Mouse (Mus musculus): ENCODE data around the gene Gm49361. TPM values are rescaled to one million over a fixed set of nuclear protein-coding genes. Genes with fewer than 3 reads are reported as not detected.

Gene Gm49361
- total and polyA plus RNA-seq, 3 experiments: not detected

GRCm38 (mm10) chr14:57756094-57756493, 10.2 kb upstream of the Gm49361 start:
- in situ Hi-C loops (cut with MboI; ENCODE audit: low pct_ligation_motif_present, low pct_unique_long_range_greater_than_20kb, low sequenced_read_pairs) (no loop called here), dilution Hi-C loops (cut with MboI; ENCODE audit: extremely low pct_ligation_motif_present, extremely low pct_unique_long_range_greater_than_20kb, low sequenced_read_pairs) (no loop called here)
- H3K79me2 ChIP-seq (replicated peaks; ENCODE audit: control insufficient read depth, extremely low read depth, insufficient read depth, poor library complexity, severe bottlenecking): no peaks in the 10 kb centered on the region
- no peak overlapping the region for H3K4me3 ChIP-seq (replicated peaks in 1 of 3; ENCODE audit: low read depth in 2 of 3, low read length in 2 of 3, poor library complexity in 1 of 3)
- H3K27ac ChIP-seq (ENCODE audit: insufficient read depth, low read depth): no peak overlapping the region
- H3K9ac ChIP-seq (ENCODE audit: insufficient read depth, low read depth): no peak overlapping the region
- no peaks in the 10 kb centered on the region for H3K9me3 ChIP-seq (replicated peaks; ENCODE audit: low read length)
- H3K36me3 ChIP-seq (replicated peaks in 1 of 2; ENCODE audit: control insufficient read depth in 1 of 2, insufficient read depth in 1 of 2, low read length in 1 of 2): no peaks in the 10 kb centered on the region
- DNase-seq (ENCODE audit: extremely low read depth): no peak
- no peak overlapping the region for H3K4me2 ChIP-seq (ENCODE audit: insufficient read depth, low read depth, poor library complexity, severe bottlenecking)
- peaks cover 0 to 16% of the 10 kb centered on the region in 2 experiments; a peak in 2 of 4 replicates for H3K4me1 ChIP-seq (ENCODE audit: control insufficient read depth in 1 of 2, insufficient read depth in 2 of 2)
- TF ChIP-seq UBTF (IDR thresholded peaks at IDR 0.05; ENCODE audit: low read depth, low read length): no peak
- no peak for TF ChIP-seq CHD1 (IDR thresholded peaks at IDR 0.05; ENCODE audit: low read depth, low read length)
- no peak for TF ChIP-seq CHD2 (IDR thresholded peaks at IDR 0.05; ENCODE audit: low read length)
- no peak for TF ChIP-seq CTCF (conservative IDR thresholded peaks at IDR 0.05 in 1 of 2, IDR thresholded peaks at IDR 0.05 in 1 of 2; ENCODE audit: low read depth in 2 of 2, low read length in 2 of 2)
- TF ChIP-seq ZKSCAN1 (IDR thresholded peaks at IDR 0.05; ENCODE audit: borderline replicate concordance, low read depth, low read length): no peak
- no peak for TF ChIP-seq EP300 (IDR thresholded peaks at IDR 0.05; ENCODE audit: low read length)
- no peak for TF ChIP-seq USF1 (IDR thresholded peaks at IDR 0.05; ENCODE audit: low read depth, low read length)
- TF ChIP-seq HCFC1 (IDR thresholded peaks at IDR 0.05; ENCODE audit: low read depth, low read length): no peak
- TF ChIP-seq KAT2A (IDR thresholded peaks at IDR 0.05; ENCODE audit: insufficient replicate concordance, low read length): no peak
- TF ChIP-seq E2F4 (IDR thresholded peaks at IDR 0.05; ENCODE audit: insufficient replicate concordance, low read depth, low read length): no peak
- TF ChIP-seq TBP (conservative IDR thresholded peaks at IDR 0.05; ENCODE audit: low read depth, low read length): no peak
- TF ChIP-seq ZC3H11A (IDR thresholded peaks at IDR 0.05; ENCODE audit: low read depth, low read length): no peak
- TF ChIP-seq GABPA (IDR thresholded peaks at IDR 0.05; ENCODE audit: insufficient replicate concordance, low read depth, low read length): no peak
- TF ChIP-seq ZMIZ1 (IDR thresholded peaks at IDR 0.05; ENCODE audit: low read depth, low read length): no peak
- no peak for TF ChIP-seq MYC (IDR thresholded peaks at IDR 0.05; ENCODE audit: low read depth, low read length)
- no peak for TF ChIP-seq POLR2AphosphoS2 (IDR thresholded peaks at IDR 0.05; ENCODE audit: low read depth, low read length)
- TF ChIP-seq POLR2A (IDR thresholded peaks at IDR 0.05; ENCODE audit: low read depth, low read length): no peak
- TF ChIP-seq JUND (conservative IDR thresholded peaks at IDR 0.05; ENCODE audit: low read depth, low read length): no peak
- TF ChIP-seq RAD21 (IDR thresholded peaks at IDR 0.05; ENCODE audit: low read depth, low read length): no peak
- H3K27me3 ChIP-seq (replicated peaks): no peaks in the 10 kb centered on the region

DNA sequence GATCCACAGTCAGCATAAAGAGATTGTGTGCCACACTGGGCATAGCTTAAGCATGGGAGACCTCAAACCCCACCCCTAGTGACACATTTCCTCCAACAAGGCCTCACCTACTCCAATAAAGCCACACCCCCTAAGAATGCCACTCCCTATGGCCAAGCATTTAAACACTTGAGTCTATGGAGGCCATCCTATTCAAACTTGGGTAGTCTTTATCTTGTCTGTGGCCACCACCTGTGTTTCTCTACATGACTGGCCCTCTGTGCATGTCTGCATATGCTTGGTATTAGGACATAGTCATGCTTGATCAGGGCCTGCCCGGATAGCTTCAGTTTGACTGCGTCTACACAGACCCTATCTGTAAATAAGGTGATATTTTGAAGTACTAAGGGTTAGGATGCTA, 9.8 kb upstream of the Gm49361 start:
- no peaks in the 10 kb centered on the region for H3K36me3 ChIP-seq (replicated peaks in 1 of 2; ENCODE audit: control insufficient read depth in 1 of 2, insufficient read depth in 1 of 2, low read length in 1 of 2)
- no peak overlapping the region for H3K27ac ChIP-seq (ENCODE audit: insufficient read depth, low read depth)
- no peak for DNase-seq (ENCODE audit: extremely low read depth)
- dilution Hi-C loops (cut with MboI; ENCODE audit: extremely low pct_ligation_motif_present, extremely low pct_unique_long_range_greater_than_20kb, low sequenced_read_pairs): no loop called here
- no peaks in the 10 kb centered on the region for H3K9me3 ChIP-seq (replicated peaks; ENCODE audit: low read length)
- no peak overlapping the region for H3K4me2 ChIP-seq (ENCODE audit: insufficient read depth, low read depth, poor library complexity, severe bottlenecking)
- no peak overlapping the region for H3K4me3 ChIP-seq (replicated peaks in 1 of 3; ENCODE audit: low read depth in 2 of 3, low read length in 2 of 3, poor library complexity in 1 of 3)
- TF ChIP-seq KAT2A (IDR thresholded peaks at IDR 0.05; ENCODE audit: insufficient replicate concordance, low read length) (no peak), GABPA (IDR thresholded peaks at IDR 0.05; ENCODE audit: insufficient replicate concordance, low read depth, low read length) (no peak)
- no peaks in the 10 kb centered on the region for H3K79me2 ChIP-seq (replicated peaks; ENCODE audit: control insufficient read depth, extremely low read depth, insufficient read depth, poor library complexity, severe bottlenecking)
- H3K9ac ChIP-seq (ENCODE audit: insufficient read depth, low read depth): no peak overlapping the region
- peaks cover 0 to 11% of the 10 kb centered on the region in 2 experiments; a peak in 2 of 4 replicates for H3K4me1 ChIP-seq (ENCODE audit: control insufficient read depth in 1 of 2, insufficient read depth in 2 of 2)
- no peaks in the 10 kb centered on the region for H3K27me3 ChIP-seq (replicated peaks)
- in situ Hi-C loops (cut with MboI; ENCODE audit: low pct_ligation_motif_present, low pct_unique_long_range_greater_than_20kb, low sequenced_read_pairs): no loop called here
